Mouse (Mus musculus) myocyte (in vitro differentiated cells): ENCODE measurements around the gene 6330409D20Rik. TPM values are rescaled to one million over a fixed set of nuclear protein-coding genes. Genes with fewer than 3 reads are reported as not detected.

Experiments used
- H3K27me3 ChIP-seq: one replicate; pipeline ENCODE4 v1.6.1; 2011; ENCODE audit not compliant: control insufficient read depth, insufficient read depth, insufficient read length
- H3K36me3 ChIP-seq: one replicate; pipeline ENCODE4 v1.6.1; 2011; ENCODE audit not compliant: control insufficient read depth, insufficient read depth
- H3K4me2 ChIP-seq: one replicate; pipeline ENCODE4 v1.6.1; 2011; ENCODE audit warnings: low read depth, control low read depth
- H3K4me3 ChIP-seq: one replicate; pipeline ENCODE4 v1.5.1; 2011; ENCODE audit warnings: mild to moderate bottlenecking, control low read depth, moderate library complexity
- H3K79me2 ChIP-seq: one replicate; pipeline ENCODE4 v1.6.1; 2011; ENCODE audit not compliant: control insufficient read depth, insufficient read depth
- H3ac ChIP-seq: one replicate; pipeline ENCODE4 v1.6.1; 2011; ENCODE audit not compliant: control insufficient read depth, insufficient read length
- CEBPB ChIP-seq: IDR thresholded peaks from 2 replicates; pipeline ENCODE4 v1.6.1; 2011; ENCODE audit warnings: mild to moderate bottlenecking, moderate library complexity; ENCODE audit not compliant: poor library complexity, insufficient read depth, severe bottlenecking
- E2F4 ChIP-seq: IDR thresholded peaks from one replicate; pipeline ENCODE4 v1.6.1; 2011; ENCODE audit warnings: mild to moderate bottlenecking, control low read depth, moderate library complexity; ENCODE audit not compliant: insufficient read depth
- MAX ChIP-seq: IDR thresholded peaks from one replicate; pipeline ENCODE4 v1.6.1; 2011; ENCODE audit warnings: low read depth, mild to moderate bottlenecking, control low read depth
- MYOD1 ChIP-seq, 3 experiments: IDR thresholded peaks; one replicate each; pipeline ENCODE4 v1.6.1; 2011; ENCODE audit warnings: control low read depth in 2 of 3, low read depth in 2 of 3, mild to moderate bottlenecking in 2 of 3, moderate library complexity in 1 of 3; ENCODE audit not compliant: insufficient read length in 2 of 3, control insufficient read depth in 1 of 3
- MYOG ChIP-seq, 3 experiments: IDR thresholded peaks; one replicate each; pipeline ENCODE4 v1.6.1; 2011; ENCODE audit warnings: control low read depth in 2 of 3, low read depth in 2 of 3, mild to moderate bottlenecking in 2 of 3; ENCODE audit not compliant: insufficient read length in 2 of 3, control insufficient read depth in 1 of 3, insufficient read depth in 1 of 3
- POLR2A ChIP-seq: IDR thresholded peaks from one replicate; pipeline ENCODE4 v1.6.1; 2011; ENCODE audit warnings: low read depth, mild to moderate bottlenecking, control low read depth, moderate library complexity; ENCODE audit not compliant: insufficient read length
- POLR2AphosphoS2 ChIP-seq: IDR thresholded peaks from one replicate; pipeline ENCODE4 v1.6.1; 2011; ENCODE audit warnings: low read depth, control low read depth; ENCODE audit not compliant: insufficient read length
- REST ChIP-seq: IDR thresholded peaks from one replicate; pipeline ENCODE4 v1.6.1; 2011; ENCODE audit warnings: mild to moderate bottlenecking, control low read depth, moderate library complexity; ENCODE audit not compliant: insufficient read depth, insufficient read length
- SRF ChIP-seq: IDR thresholded peaks from one replicate; pipeline ENCODE4 v1.6.1; 2011; ENCODE audit warnings: low read depth; ENCODE audit not compliant: control insufficient read depth, insufficient read length
- TCF12 ChIP-seq: IDR thresholded peaks from one replicate; pipeline ENCODE4 v1.6.1; 2011; ENCODE audit warnings: mild to moderate bottlenecking, control low read depth; ENCODE audit not compliant: poor library complexity, insufficient read depth, severe bottlenecking
- TCF3 ChIP-seq: IDR thresholded peaks from one replicate; pipeline ENCODE4 v1.6.1; 2011; ENCODE audit warnings: low read depth, control low read depth; ENCODE audit not compliant: insufficient read length
- USF1 ChIP-seq: IDR thresholded peaks from one replicate; pipeline ENCODE4 v1.6.1; 2011; ENCODE audit warnings: low read depth, mild to moderate bottlenecking, control low read depth, moderate library complexity
- polyA plus RNA-seq: library from polyadenylated mRNA; unstranded; fragments of >200 nt; fragmentation: generic; extraction: Trizol; gene quantifications from one replicate; pipeline ENCODE4 v1.2.1, GENCODE M21; 2012; ENCODE audit warnings: missing spikeins

The 6330409D20Rik gene
- polyA plus RNA-seq, 1 experiment = not detected

DNA sequence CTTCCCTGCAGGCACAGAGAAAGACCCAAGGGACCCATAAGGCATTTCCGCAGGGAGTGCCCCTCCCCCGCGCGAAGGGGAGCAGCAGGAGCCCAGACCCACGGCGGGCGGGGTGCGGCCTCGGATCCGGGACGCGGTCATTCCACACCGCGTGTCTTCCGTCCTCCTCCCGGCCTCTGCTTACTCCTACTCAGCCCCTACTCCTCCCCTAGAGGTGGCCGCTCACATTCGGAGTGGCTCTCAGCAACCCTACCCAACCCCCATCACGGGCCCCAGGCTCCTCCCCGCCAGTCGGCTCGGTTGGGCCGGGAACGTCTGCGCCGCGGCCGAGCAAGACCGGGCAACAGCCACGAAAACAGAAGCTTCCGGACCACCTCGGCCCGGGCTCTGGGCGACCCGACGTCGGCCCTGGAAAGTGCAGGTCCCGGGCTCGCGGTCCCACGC, 28.7 kb downstream of the 6330409D20Rik start:
- Histone ChIP-seq H3K4me3 (peak overlapping the region; percentile 65), H3K79me2 (peaks cover 47% of the 10 kb centered on the region), H3K27me3 (no peaks in the 10 kb centered on the region), H3K36me3 (peaks cover 34% of the 10 kb centered on the region), H3K4me2 (peak overlapping the region; percentile 99), H3ac (peak overlapping the region; percentile 87)
- peak; percentile 40 for TF ChIP-seq POLR2A
- TF ChIP-seq POLR2AphosphoS2 = no peak
- no peak for TF ChIP-seq REST

DNA sequence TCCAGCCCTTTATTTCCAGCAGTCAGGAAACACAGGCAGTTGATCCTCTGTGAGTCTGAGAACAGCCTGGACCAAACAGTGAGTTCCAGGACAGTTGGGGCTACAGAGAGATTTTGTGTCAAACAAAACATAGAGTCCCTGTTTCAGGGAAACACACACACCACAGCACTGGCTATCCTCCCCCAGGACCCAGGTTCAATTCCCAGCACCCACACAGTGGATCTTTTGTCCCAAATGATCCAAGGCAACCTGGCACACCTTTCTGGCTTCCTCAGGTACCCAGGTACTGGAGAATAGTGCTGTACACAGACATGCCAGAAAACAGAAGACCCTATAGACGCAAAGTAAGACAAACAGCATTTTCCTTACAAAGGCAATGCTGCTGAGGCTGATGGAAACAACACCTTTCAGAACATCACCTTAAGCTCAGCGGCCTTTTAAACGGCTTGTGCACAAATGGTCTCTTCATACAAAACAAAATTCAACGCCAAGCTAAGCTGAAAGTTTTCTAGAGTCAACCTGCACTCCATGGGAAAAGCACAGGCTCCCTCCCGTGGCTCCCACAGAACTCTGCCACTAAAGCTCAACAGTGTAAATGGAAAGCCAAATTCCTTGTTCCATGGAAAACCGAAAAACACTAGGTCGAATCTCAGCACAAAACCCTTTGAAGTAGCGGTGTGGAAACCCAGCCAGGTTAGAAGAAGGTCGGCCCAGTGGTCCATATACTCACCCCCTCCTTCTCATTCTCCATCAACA, 29.3 kb downstream of the 6330409D20Rik start:
- peak overlapping the region; percentile 65 for H3K4me3 ChIP-seq
- peaks cover 41% of the 10 kb centered on the region for H3K36me3 ChIP-seq
- H3K4me2 ChIP-seq = peak overlapping the region; percentile 99
- H3ac ChIP-seq = peak overlapping the region; percentile 87
- H3K79me2 ChIP-seq = peaks cover 47% of the 10 kb centered on the region
- TF ChIP-seq TCF12 = no peak
- TF ChIP-seq E2F4 = no peak
- TF ChIP-seq TCF3 = no peak
- TF ChIP-seq MYOD1 (IDR thresholded peaks at IDR 0.05; ENCODE audit: control insufficient read depth in 1 of 3, insufficient read length in 2 of 3, low read depth in 2 of 3) = no peak
- TF ChIP-seq POLR2AphosphoS2 = no peak
- TF ChIP-seq MYOG (IDR thresholded peaks at IDR 0.05; ENCODE audit: control insufficient read depth in 1 of 3, insufficient read depth in 1 of 3, insufficient read length in 2 of 3, low read depth in 2 of 3) = no peak
- no peak for TF ChIP-seq SRF
- TF ChIP-seq MAX = no peak
- TF ChIP-seq REST = no peak
- TF ChIP-seq USF1 = no peak
- no peak for TF ChIP-seq CEBPB
- TF ChIP-seq POLR2A = no peak
- H3K27me3 ChIP-seq = no peaks in the 10 kb centered on the region

DNA sequence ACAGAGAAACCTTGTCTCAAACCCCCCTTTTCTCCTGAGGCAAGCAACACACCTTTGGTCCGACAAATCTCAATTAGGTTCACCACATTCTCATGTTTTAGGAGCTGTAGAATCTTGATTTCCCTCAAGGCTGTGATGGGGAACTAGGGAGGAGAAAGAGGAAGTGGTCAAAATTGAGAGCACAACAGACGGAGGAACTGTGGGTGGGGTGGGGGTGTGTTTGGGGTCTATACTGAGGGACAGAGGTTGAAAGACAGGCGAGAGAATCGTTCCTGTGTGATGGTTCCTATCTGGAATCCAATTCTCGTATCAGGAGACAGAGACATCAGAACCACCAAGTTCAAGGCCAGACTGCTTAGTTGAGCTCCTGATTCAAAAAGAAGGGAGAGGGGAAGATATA, 30.4 kb downstream of the 6330409D20Rik start:
- H3K4me2 ChIP-seq = no peak overlapping the region
- H3K4me3 ChIP-seq = no peak overlapping the region
- TF ChIP-seq TCF3 (no peak), CEBPB (no peak)
- H3K27me3 ChIP-seq = no peaks in the 10 kb centered on the region
- peaks cover 47% of the 10 kb centered on the region for H3K79me2 ChIP-seq
- H3K36me3 ChIP-seq = peaks cover 49% of the 10 kb centered on the region
- H3ac ChIP-seq = no peak overlapping the region

DNA sequence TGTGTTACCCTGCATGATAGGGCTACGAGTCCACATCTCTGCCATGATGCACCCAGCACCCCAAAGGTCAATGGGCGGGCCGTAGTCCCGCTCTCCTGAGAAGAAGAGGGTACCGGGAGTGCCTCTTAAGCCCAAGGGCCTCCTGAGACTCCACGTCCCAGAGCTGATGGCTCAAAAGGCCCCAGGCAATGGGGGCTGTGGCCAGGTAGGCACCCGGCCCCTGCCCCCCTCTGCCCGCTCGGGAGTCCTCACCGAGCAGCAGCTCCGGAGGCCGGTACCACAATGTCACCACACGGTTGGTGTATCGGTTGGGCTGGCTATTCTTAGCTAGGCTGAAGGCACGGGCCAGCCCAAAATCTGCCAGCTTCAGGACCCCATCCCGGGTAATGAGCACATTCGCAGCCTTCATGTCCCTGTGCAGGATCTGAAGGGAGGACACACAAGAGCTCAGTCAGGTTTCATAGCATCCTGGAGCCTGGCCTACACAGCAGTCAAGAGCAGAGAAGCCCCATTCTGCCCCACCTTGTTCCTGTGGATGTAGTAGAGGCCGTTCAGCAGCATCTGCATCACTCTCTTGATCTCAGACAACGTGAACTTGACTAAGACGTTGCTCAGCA, 31.2 kb downstream of the 6330409D20Rik start:
- no peak overlapping the region for H3K4me2 ChIP-seq
- H3K27me3 ChIP-seq = no peaks in the 10 kb centered on the region
- H3K79me2 ChIP-seq = peaks cover 47% of the 10 kb centered on the region
- TF ChIP-seq CEBPB = no peak
- no peak for TF ChIP-seq MYOD1 (IDR thresholded peaks at IDR 0.05; ENCODE audit: control insufficient read depth in 1 of 3, insufficient read length in 2 of 3, low read depth in 2 of 3)
- TF ChIP-seq SRF = no peak
- TF ChIP-seq MAX = no peak
- TF ChIP-seq USF1 = no peak
- TF ChIP-seq MYOG (IDR thresholded peaks at IDR 0.05; ENCODE audit: control insufficient read depth in 1 of 3, insufficient read depth in 1 of 3, insufficient read length in 2 of 3, low read depth in 2 of 3) = no peak
- no peak for TF ChIP-seq E2F4
- TF ChIP-seq POLR2A = no peak
- no peak for TF ChIP-seq TCF3
- TF ChIP-seq TCF12 = no peak
- no peak for TF ChIP-seq POLR2AphosphoS2
- TF ChIP-seq REST = no peak
- no peak overlapping the region for H3K4me3 ChIP-seq
- peaks cover 52% of the 10 kb centered on the region for H3K36me3 ChIP-seq
- H3ac ChIP-seq = no peak overlapping the region

DNA sequence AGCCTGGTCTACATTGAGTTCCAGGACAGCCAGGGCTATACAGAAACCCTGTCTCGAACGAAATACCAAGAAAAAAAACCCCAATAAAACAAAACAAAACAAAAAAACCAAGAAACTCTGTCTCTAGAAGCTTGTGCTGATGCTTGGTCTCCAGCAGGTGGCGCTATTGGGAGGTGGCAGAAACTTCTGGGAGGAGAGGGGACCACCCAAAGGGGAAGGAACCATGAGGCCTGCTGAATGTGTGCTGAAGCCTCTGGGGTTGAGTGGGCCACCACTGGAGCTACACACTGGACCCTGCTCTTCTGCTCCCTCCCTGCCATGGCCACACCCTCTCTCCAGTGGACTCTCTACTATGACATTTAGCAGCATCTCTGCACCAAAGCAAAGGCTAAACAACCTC, 32.2 kb downstream of the 6330409D20Rik start:
- Histone ChIP-seq H3ac (no peak overlapping the region), H3K4me2 (no peak overlapping the region), H3K27me3 (no peaks in the 10 kb centered on the region), H3K36me3 (peaks cover 52% of the 10 kb centered on the region), H3K79me2 (peaks cover 47% of the 10 kb centered on the region), H3K4me3 (no peak overlapping the region)
- no peak for TF ChIP-seq MYOG (IDR thresholded peaks at IDR 0.05; ENCODE audit: control insufficient read depth in 1 of 3, insufficient read depth in 1 of 3, insufficient read length in 2 of 3, low read depth in 2 of 3)
- TF ChIP-seq MYOD1 (IDR thresholded peaks at IDR 0.05; ENCODE audit: control insufficient read depth in 1 of 3, insufficient read length in 2 of 3, low read depth in 2 of 3) = no peak
- no peak for TF ChIP-seq MAX
- no peak for TF ChIP-seq REST
- no peak for TF ChIP-seq USF1
